In genomic region chr11:62013449-62013848, GRCm38 (mm10) we compare ENCODE assay signal across 21 mouse cellular contexts. TPM values are rescaled to one million over a fixed set of nuclear protein-coding genes. Genes with fewer than 3 reads are reported as not detected.
A peak's percentile ranks its signal among the peaks of the same experiment; 100 is the strongest.
DNase-seq lines count a peak whose midpoint lies in the region; ATAC-seq and TF ChIP-seq lines count a peak whose summit lies in the region.
"Had no signal": no experiment of that assay in that cellular context is flagged by ENCODE, and none has a peak within 500 bp of the region (broad histone marks: within the 10 kb centered on the region; RNA-seq: fewer than 3 reads in every experiment).

No protein-coding gene starts in this region.

- H3K4me1 ChIP-seq in megakaryocyte, embryonic 14.5 days, result peaks cover 77% of the 10 kb centered on the region
- 0 out of 2 replicates have a peak, but pooled peaks cover 1% of the 10 kb centered on the region for H3K4me1 ChIP-seq in limb, embryonic 10.5 days
- H3K4me1 ChIP-seq: embryonic facial prominence, embryonic 12.5 days; heart, embryonic 10.5 days had no signal

- no peaks in the 10 kb centered on the region for H3K27me3 ChIP-seq in megakaryocyte, embryonic 14.5 days (replicated peaks)
- H3K27me3 ChIP-seq in limb, embryonic 10.5 days (ENCODE audit: low read depth, poor library complexity, severe bottlenecking), result 0 out of 2 replicates have a peak, but pooled peaks cover 2% of the 10 kb centered on the region
- H3K27me3 ChIP-seq: CH12.LX had no signal

- H3K36me3 ChIP-seq in megakaryocyte, embryonic 14.5 days (replicated peaks; ENCODE audit: low read length), result peaks cover 73% of the 10 kb centered on the region
- no peaks in the 10 kb centered on the region for H3K36me3 ChIP-seq in limb, embryonic 10.5 days
- H3K36me3 ChIP-seq: embryonic facial prominence, embryonic 12.5 days; forebrain, embryonic 12.5 days; heart, embryonic 10.5 days; hindbrain, embryonic 13.5 days had no signal

- WGBS in limb, embryonic 10.5 days, result 86% methylated on average over 3 of the region's 3 CpGs

- peak overlapping the region; percentile 77 for H3K4me3 ChIP-seq in megakaryocyte, embryonic 14.5 days (replicated peaks)
- H3K4me3 ChIP-seq in limb, embryonic 10.5 days, result no peak overlapping the region
- no peak overlapping the region for H3K4me3 ChIP-seq in left cerebral cortex, adult 2 months
- H3K4me3 ChIP-seq: embryonic facial prominence, embryonic 12.5 days; forebrain, embryonic 12.5 days; heart, embryonic 10.5 days; hindbrain, embryonic 13.5 days had no signal

- no peak for TF ChIP-seq CTCF in left cerebral cortex, adult 2 months (IDR thresholded peaks at IDR 0.05)

- peak; percentile 21 for DNase-seq in lung, postnatal 36 days
- no peak for DNase-seq in lung, postnatal 10 days
- no peak for DNase-seq in limb, embryonic 10.5 days (ENCODE audit: low spot score)
- DNase-seq in left cerebral cortex, adult 8-10 months (ENCODE audit: low spot score in 2 of 2), result no peak
- no peak for DNase-seq in left cerebral cortex, adult 2 months (ENCODE audit: extremely low spot score in 1 of 2, low spot score in 2 of 2)
- DNase-seq: adrenal gland, postnatal 10 days; cerebellum, adult 11 months; cerebellum, adult 8-10 months; cerebellum, postnatal 14 days; forebrain, postnatal 0 days; gastrocnemius, postnatal 25 days; heart, adult 18-20 months; heart, postnatal 10 days had no signal

- H3K9me3 ChIP-seq in megakaryocyte, embryonic 14.5 days, result no peaks in the 10 kb centered on the region
- no peaks in the 10 kb centered on the region for H3K9me3 ChIP-seq in limb, embryonic 10.5 days (replicated peaks)
- H3K9me3 ChIP-seq: embryonic facial prominence, embryonic 12.5 days; forebrain, embryonic 12.5 days; heart, embryonic 10.5 days; hindbrain, embryonic 13.5 days had no signal

- 0 out of 2 replicates have a peak, but pooled peaks have one; percentile 39 for ATAC-seq in common myeloid progenitor, adult 5-6 weeks (replicated peaks; ENCODE audit: low read depth, poor library complexity, severe bottlenecking)
- ATAC-seq: forebrain, postnatal 0 days; hindbrain, postnatal 0 days had no signal

- intact Hi-C loops in left cerebral cortex, adult 2 months (cut with DNase I), result no loop called here

- no peak overlapping the region for H3K27ac ChIP-seq in limb, embryonic 10.5 days
- no peak overlapping the region for H3K27ac ChIP-seq in left cerebral cortex, adult 2 months
- H3K27ac ChIP-seq: embryonic facial prominence, embryonic 12.5 days; forebrain, embryonic 12.5 days; heart, embryonic 10.5 days; hindbrain, embryonic 13.5 days; hindbrain, postnatal 0 days had no signal

RNA-seq across cellular contexts. Expression of gene Specc1, which starts 56.9 kb away (rescaled TPM):
- 33.6 and 33.9 TPM in 2 replicates for total RNA-seq in common myeloid progenitor, adult 5-6 weeks (2017)
- polyA plus RNA-seq in megakaryocyte, embryonic 14.5 days (2012; ENCODE audit: insufficient read depth, low replicate concordance), result 7.1 and 13.9 TPM in 2 replicates
- polyA plus RNA-seq in limb, embryonic 10.5 days (2016; fragmentation: Nextera tagmentation; extraction: Ambion mirVana), result 11.7 and 16.5 TPM in 2 replicates
- total RNA-seq in left cerebral cortex, adult 8-10 months (2022), result 10 to 100 TPM; 65.3 to 75.0 (median 70.4) TPM
- 10 to 100 TPM; 69.6 to 74.4 TPM for total RNA-seq in left cerebral cortex, adult 2 months (2021)
